Mouse (Mus musculus) lung, adult 2 months (tissue): Measurements from ENCODE around the gene Phf5a.

Experiments used
- CTCF ChIP-seq: fragments of 200-500 bp; IDR thresholded peaks from 2 replicates; pipeline ENCODE4 v1.5.1; 2011; ENCODE audit warnings: mild to moderate bottlenecking, low read length, control low read depth; ENCODE audit not compliant: insufficient read depth
- POLR2A ChIP-seq: fragments of 200-500 bp; IDR thresholded peaks from 2 replicates; pipeline ENCODE4 v1.6.1; 2011; ENCODE audit warnings: low read depth, mild to moderate bottlenecking, control low read depth, low read length, borderline replicate concordance; ENCODE audit errors: extremely low read depth

- TF ChIP-seq POLR2A (peak; percentile 49; the same call in 1 of the 2 replicates), CTCF (no peak)
Measured at GRCm38 (mm10) chr15:81860471-81861135, 11.1 kb downstream of the Phf5a start.
